Mouse (Mus musculus) midbrain, embryonic 16.5 days (tissue): ENCODE data around the gene Etv3. TPM values are rescaled to one million over a fixed set of nuclear protein-coding genes. Genes with fewer than 3 reads are reported as not detected.

Source experiments
- ATAC-seq: fragments of 200-750 bp; cut with Nextera tagmentation; 2 replicates; pipeline ENCODE4 v1.8.0; 2017; ENCODE audit warnings: moderate TSS enrichment
- H3K27ac ChIP-seq: fragments of 300-500 bp; sonication (generic); 2 replicates; pipeline ENCODE4 v1.5.1; 2014; ENCODE audit warnings: mild to moderate bottlenecking, low read length, mixed read lengths
- H3K27me3 ChIP-seq: fragments of 300-500 bp; sonication (generic); 2 replicates; pipeline ENCODE4 v1.6.1; 2014; ENCODE audit warnings: low read depth, low read length, mixed read lengths; ENCODE audit not compliant: control insufficient read depth, insufficient read depth
- H3K36me3 ChIP-seq: fragments of 300-500 bp; sonication (generic); 2 replicates; pipeline ENCODE4 v1.6.1; 2014; ENCODE audit warnings: mild to moderate bottlenecking, low read length, moderate library complexity, mixed read lengths; ENCODE audit not compliant: control insufficient read depth, insufficient read depth
- H3K4me1 ChIP-seq: fragments of 300-500 bp; sonication (generic); 2 replicates; pipeline ENCODE4 v1.6.1; 2014; ENCODE audit warnings: mild to moderate bottlenecking, low read length, mixed read lengths; ENCODE audit not compliant: control insufficient read depth, insufficient read depth
- H3K4me2 ChIP-seq: fragments of 300-500 bp; sonication (generic); 2 replicates; pipeline ENCODE4 v1.6.1; 2014; ENCODE audit warnings: mild to moderate bottlenecking, low read length, mixed read lengths
- H3K4me3 ChIP-seq: fragments of 300-500 bp; sonication (generic); 2 replicates; pipeline ENCODE4 v1.5.1; 2014; ENCODE audit warnings: low read depth, mild to moderate bottlenecking, low read length, moderate library complexity, mixed read lengths
- H3K9ac ChIP-seq: fragments of 300-500 bp; sonication (generic); 2 replicates; pipeline ENCODE4 v1.6.1; 2014; ENCODE audit warnings: low read depth, low read length, mixed read lengths
- H3K9me3 ChIP-seq: fragments of 300-500 bp; sonication (generic); replicated peaks from 2 replicates; pipeline ENCODE4 v1.6.1; 2014; ENCODE audit warnings: mild to moderate bottlenecking, low read length, mixed read lengths; ENCODE audit not compliant: control insufficient read depth, poor library complexity, severe bottlenecking
- WGBS: fragments of 180-500 bp; shearing (Covaris S2); extraction: QIAGEN DNeasy Blood & Tissue Kit; methylation state at CpG from one replicate; pipeline ENCODE4 v1.1.7; 2014; 5-methylcytosine and 5-hydroxymethylcytosine counted together
- polyA plus RNA-seq: library from polyadenylated mRNA; unstranded; fragments of >200 nt; fragmentation: Nextera tagmentation; extraction: Ambion mirVana; gene quantifications from 2 replicates; pipeline ENCODE4 v1.2.1, GENCODE M21; 2015

Etv3 gene
- polyA plus RNA-seq, 1 experiment from 2014 or later, result 9.7 TPM

DNA sequence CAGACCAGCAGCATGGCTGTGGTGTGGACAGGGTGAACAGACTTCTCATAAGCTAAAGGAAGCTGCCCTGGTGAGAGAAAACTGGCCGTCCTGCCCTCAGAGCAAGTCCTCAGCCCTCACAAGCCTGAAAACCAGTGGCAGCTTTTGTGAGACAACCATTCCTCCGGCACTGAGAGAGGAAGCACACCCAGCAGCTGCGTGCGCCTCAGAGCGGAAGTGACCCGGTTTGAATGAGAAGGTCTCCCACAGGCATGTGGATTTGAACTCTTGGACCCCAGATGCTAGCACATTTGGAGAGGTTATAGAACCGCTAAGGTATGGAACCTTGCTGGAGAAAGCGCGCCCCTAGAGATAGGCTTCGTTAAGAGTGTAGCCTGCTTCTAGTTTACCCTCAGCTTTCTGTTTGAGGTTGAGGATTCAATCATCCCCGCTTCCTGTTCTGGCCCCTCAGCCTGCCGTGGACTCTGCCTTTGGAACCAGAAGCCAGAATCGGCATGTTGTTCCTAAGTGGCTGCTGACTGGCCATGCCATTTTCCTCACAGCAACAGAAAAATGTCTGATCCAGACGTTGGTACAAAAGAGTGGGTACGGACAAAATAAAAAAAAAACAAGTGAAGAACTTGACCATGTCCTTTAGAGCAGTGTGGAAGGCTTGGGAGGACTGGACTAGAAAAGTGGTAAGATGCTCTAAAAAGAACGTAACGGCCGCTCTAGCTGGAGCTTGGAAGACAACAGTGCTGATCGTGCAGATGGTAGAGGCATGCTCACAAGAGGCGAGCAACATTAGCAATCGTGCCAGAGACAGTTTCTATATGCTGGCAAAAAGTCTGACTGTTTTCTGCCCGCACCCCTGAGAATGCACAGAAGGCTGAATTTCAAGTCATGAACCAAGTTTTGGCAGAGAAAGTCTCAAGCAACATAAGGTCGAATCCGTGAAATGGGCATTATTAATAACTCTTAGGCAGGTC lies 24.8 kb upstream of the Etv3 start:
- no peaks in the 10 kb centered on the region for H3K36me3 ChIP-seq

DNA sequence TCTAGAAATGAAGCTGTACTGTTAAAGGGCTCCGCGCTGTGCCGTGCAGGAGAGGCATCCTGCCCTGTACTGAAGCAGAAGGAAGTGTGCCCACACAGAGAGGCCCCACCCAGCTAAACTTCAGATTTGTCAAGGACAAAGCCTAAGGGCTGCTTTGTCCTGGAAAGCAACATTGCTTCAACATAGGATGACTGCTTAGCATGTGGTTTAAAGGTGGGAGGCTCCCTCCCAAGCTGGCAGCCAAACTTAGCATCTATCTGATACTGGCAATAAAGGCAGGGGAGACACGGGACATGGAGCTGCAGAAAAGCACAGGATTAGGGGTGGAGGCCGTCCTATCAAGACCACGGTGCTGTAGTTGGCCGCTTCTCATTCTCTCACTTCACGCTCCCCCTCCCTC lies 24.1 kb upstream of the Etv3 start:
- no peak for ATAC-seq
- WGBS, result 54% methylated on average over 8 of the region's 8 CpGs
- H3K4me3 ChIP-seq, result no peak overlapping the region
- no peaks in the 10 kb centered on the region for H3K36me3 ChIP-seq
- 0 out of 2 replicates have a peak, but pooled peaks cover 3% of the 10 kb centered on the region for H3K4me1 ChIP-seq
- H3K9me3 ChIP-seq, result no peaks in the 10 kb centered on the region
- H3K27me3 ChIP-seq, result no peaks in the 10 kb centered on the region
- no peak overlapping the region for H3K27ac ChIP-seq
- no peak overlapping the region for H3K9ac ChIP-seq
- no peak overlapping the region for H3K4me2 ChIP-seq

More for the DNA sequence above, 24.8 kb upstream of the Etv3 start:
- 85% methylated on average over 24 of the region's 24 CpGs for WGBS
- Histone ChIP-seq H3K4me1 (0 out of 2 replicates have a peak, but pooled peaks cover 3% of the 10 kb centered on the region), H3K4me3 (no peak overlapping the region), H3K27me3 (no peaks in the 10 kb centered on the region), H3K9ac (no peak overlapping the region), H3K27ac (no peak overlapping the region), H3K9me3 (no peaks in the 10 kb centered on the region), H3K4me2 (no peak overlapping the region)
- ATAC-seq, result no peak

DNA sequence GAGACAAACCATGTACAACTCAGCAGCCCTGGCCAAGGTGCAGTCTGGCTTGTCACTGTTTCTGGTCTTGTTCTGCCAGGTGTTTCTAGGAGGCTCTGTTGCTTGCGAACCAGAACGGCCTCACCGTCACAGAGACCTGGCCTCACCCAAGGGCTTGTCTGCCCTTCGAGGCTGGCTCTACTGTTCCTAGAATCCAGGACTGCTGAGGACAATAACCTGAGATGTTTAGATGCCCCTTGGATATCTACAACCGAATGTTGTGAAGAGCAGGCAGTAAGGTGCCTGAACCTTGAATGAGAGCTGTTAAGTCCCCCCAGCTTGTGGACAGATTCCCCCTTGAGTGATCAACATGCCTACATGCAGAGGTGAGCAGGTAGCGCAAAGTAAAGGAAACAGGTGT lies 22.4 kb upstream of the Etv3 start:
- no peak overlapping the region for H3K27ac ChIP-seq
- WGBS, result 96% methylated on average over 6 of the region's 6 CpGs
- ATAC-seq, result no peak

DNA sequence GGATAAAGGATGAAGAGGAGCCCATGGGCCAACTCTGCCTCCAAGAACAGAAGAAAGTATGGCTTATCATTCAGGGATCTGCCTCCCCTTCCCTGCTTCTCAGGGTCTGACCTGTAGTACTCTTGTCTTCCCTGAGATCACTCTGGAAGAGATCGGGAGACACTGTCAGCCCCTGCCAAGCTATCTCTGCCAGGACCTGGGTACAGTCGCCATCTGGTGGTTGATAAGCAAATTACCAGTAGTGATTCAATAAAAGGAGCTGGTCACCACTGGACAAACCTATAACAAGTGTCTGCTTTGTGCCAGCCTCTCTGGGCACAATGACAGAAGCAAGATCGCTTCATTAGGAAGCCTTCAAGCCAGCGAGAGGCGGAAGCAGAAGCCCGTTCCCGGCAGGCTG lies 20.9 kb upstream of the Etv3 start:
- Histone ChIP-seq H3K4me3 (no peak overlapping the region), H3K9me3 (no peaks in the 10 kb centered on the region), H3K4me1 (peaks cover 6% of the 10 kb centered on the region; the same call in 1 of the 2 replicates), H3K9ac (peak overlapping the region; percentile 4; the same call in 1 of the 2 replicates), H3K27me3 (no peaks in the 10 kb centered on the region), H3K36me3 (no peaks in the 10 kb centered on the region), H3K4me2 (no peak overlapping the region), H3K27ac (no peak overlapping the region)
- peak; percentile 49; the same call in 1 of the 2 replicates for ATAC-seq
- 22% methylated on average over 7 of the region's 7 CpGs for WGBS

More for the DNA sequence above, 22.4 kb upstream of the Etv3 start:
- Histone ChIP-seq H3K9me3 (no peaks in the 10 kb centered on the region), H3K4me2 (no peak overlapping the region), H3K9ac (no peak overlapping the region), H3K27me3 (no peaks in the 10 kb centered on the region), H3K4me1 (0 out of 2 replicates have a peak, but pooled peaks cover 3% of the 10 kb centered on the region), H3K4me3 (no peak overlapping the region), H3K36me3 (no peaks in the 10 kb centered on the region)

DNA sequence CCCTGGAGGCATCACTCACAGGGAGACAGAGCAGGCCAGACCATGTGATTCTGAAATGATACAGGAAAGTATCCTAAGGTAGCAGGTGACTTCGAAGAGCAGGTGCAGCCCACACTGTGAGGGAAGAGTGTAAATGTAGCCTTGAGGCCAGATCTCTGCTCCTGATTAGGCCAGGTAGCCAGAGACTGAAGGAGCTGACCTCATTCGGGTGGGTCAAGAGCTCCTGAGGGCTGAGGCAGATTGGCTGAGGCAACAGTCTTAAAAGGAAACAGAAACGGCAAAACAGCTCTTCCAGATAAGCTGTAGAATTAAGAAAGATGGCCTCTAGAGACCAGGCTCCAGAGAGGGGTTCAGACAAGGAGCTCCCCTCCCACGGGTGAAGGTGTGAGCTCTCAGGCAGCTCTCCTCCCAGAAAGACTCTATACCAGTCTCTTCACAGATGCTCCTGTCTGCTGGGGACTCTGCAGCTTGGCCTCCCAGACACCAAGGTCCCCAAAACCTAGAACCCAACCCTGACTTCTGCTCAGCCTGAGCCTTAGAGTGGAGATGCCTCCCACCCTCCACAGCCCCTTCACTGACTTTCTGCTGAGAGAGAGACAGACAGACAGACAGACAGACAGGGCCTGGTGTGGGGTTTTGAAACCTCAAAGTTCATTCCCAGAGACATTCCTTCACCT lies 20.3 kb upstream of the Etv3 start:
- Histone ChIP-seq H3K9me3 (no peaks in the 10 kb centered on the region), H3K27me3 (no peaks in the 10 kb centered on the region), H3K9ac (peak overlapping the region; percentile 4; the same call in 1 of the 2 replicates), H3K36me3 (no peaks in the 10 kb centered on the region), H3K27ac (no peak overlapping the region), H3K4me1 (peaks cover 6% of the 10 kb centered on the region; the same call in 1 of the 2 replicates), H3K4me2 (no peak overlapping the region), H3K4me3 (no peak overlapping the region)
- peak; percentile 12; the same call in 1 of the 2 replicates for ATAC-seq
- 56% methylated on average over 4 of the region's 4 CpGs for WGBS

DNA sequence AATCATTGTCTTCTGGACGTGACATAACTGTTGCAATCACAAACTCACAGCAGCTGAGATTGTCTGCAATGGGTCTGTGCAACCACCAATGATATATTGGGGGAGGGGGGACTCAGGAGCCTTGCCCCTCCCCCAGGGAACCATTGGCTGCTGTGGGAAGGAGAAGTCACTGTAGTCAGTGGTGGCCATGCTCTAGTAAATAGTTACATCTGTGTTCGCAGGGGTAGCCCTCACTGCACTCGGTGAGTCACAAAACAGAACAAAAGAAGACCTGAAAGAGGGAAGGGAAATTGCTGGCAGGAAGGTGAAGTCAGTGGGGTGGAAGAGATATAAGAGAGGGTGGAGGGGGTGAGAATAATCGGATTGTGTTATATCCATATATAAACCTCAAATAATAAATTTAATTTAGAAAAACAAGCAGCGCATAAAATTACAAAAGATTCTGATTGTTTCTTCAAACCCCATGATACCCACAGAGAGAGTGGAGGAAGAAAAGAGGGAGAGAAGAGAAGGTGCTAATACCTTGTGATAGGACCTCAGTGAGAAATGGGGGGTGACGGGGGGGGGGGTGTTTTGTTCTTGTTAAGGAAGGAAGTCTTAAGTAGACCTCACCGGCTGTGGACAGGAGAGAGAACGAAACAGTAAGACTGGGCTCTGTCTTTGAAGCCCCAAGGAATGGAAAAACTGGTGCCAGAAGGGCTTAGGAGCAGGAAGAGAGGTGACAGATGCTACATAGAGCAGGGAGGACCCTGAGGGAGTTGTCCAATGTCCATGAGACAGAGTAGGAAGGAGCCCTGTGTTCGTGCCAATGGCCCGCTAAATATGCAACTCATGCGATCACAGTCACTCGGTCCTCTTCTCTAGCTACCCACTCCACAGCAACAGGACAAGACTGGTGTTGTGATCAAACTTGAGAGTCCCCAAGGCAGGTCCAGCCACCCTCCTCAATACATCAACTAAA lies 18.5 kb upstream of the Etv3 start:
- H3K36me3 ChIP-seq, result no peaks in the 10 kb centered on the region
- H3K4me2 ChIP-seq, result no peak overlapping the region
- H3K9me3 ChIP-seq, result no peaks in the 10 kb centered on the region
- WGBS, result 71% methylated on average over 12 of the region's 12 CpGs
- no peaks in the 10 kb centered on the region for H3K27me3 ChIP-seq
- no peak overlapping the region for H3K27ac ChIP-seq
- no peak overlapping the region for H3K4me3 ChIP-seq
- ATAC-seq, result no peak
- peaks cover 2% of the 10 kb centered on the region; the same call in 1 of the 2 replicates for H3K4me1 ChIP-seq
- H3K9ac ChIP-seq, result no peak overlapping the region

DNA sequence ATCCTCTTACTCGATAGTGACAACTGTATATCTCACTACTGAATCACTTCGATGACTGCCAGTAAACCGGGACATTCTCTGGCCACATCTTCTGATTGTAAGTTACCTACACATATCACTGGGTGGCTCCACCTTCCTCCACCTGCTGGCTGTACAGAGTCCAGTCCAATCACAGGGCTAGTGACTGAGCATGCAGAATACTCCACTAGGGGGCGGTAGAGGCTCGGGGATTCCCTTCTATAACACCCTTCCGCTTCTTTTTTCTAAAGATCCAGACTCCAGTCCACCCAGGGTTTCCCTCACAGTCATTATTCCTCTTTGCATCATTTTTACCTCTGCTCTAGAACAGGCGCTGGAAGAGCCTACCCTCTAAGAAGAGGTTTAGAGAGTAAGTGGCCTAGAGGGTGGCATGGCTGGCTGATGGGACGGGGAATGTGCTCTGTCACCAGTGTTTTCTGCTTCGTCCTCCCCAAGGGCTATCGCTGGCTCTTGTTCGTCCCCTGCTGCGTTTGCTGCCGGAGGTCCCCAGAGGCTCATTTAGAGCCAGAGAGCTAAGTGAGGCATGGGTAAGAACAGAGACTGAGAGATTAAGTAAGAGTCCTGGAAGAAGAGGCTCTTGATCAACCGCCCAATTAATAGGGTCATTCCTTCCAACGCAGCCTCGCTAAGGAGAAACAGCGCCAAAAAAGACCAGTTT lies 16.9 kb upstream of the Etv3 start:
- no peak overlapping the region for H3K27ac ChIP-seq
- H3K4me2 ChIP-seq, result peak overlapping the region; percentile 37; the same call in 1 of the 2 replicates
- 0 out of 2 replicates have a peak overlapping the region, but pooled peaks have one; percentile 18 for H3K9ac ChIP-seq
- no peak overlapping the region for H3K4me3 ChIP-seq
- no peaks in the 10 kb centered on the region for H3K9me3 ChIP-seq
- peaks cover 2% of the 10 kb centered on the region; the same call in 1 of the 2 replicates for H3K4me1 ChIP-seq
- 20% methylated on average over 17 of the region's 17 CpGs for WGBS
- ATAC-seq, result peak; percentile 61; the same call in 1 of the 2 replicates
- no peaks in the 10 kb centered on the region for H3K27me3 ChIP-seq
- H3K36me3 ChIP-seq, result no peaks in the 10 kb centered on the region

DNA sequence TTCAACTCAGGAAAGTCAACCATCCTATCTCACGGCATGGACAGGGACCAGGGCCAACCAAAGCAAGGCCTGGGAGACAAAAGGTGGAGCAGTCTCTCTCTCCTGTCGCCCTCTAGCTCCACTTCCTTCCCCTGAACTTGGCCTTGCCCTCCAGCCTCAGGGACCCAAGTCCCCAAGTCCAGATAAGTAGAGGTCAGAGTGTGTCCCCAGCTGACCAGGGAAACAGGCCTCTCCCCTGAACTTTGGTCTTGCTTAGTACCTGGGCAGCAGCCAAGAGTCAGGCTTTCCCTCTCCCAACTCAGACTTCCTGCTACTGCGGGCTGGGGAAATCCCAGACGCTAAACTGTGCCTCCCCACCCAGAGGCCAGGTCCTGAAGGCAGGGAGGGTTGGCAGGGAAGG lies 16.1 kb upstream of the Etv3 start:
- no peaks in the 10 kb centered on the region for H3K9me3 ChIP-seq
- H3K27me3 ChIP-seq, result no peaks in the 10 kb centered on the region
- no peak overlapping the region for H3K4me3 ChIP-seq
- H3K4me2 ChIP-seq, result no peak overlapping the region
- no peak for ATAC-seq
- H3K9ac ChIP-seq, result no peak overlapping the region
- no peak overlapping the region for H3K27ac ChIP-seq
- H3K4me1 ChIP-seq, result peaks cover 2% of the 10 kb centered on the region; the same call in 1 of the 2 replicates
- H3K36me3 ChIP-seq, result no peaks in the 10 kb centered on the region
- WGBS, result 62% methylated on average over 4 of the region's 4 CpGs
